Mouse (Mus musculus) left cerebral cortex, postnatal 10 days (tissue): ENCODE measurements at regions not wholly inside any gene's neighbourhood (a gene's known extent, or its start where the extent isn't known, plus 50 kb on each side); places are given as distances from the start of the nearest gene placed in this dataset.
"Not testable (repeated sequence)": the region's sequence is repeated elsewhere in the genome, so short reads cannot be mapped to it uniquely, and the experiment has no call there.

Experiments used
- DNase-seq, 2 experiments: peaks; one replicate each; pipeline ENCODE4 v3.0.0; 2021 to 2022; ENCODE audit warnings: low spot score in 2 of 2, mixed read lengths in 1 of 2; ENCODE audit errors: extremely low spot score in 1 of 2
- intact Hi-C: fragments of 180-260 bp; cut with DNase I; formaldehyde crosslinking; loops from one replicate; pipeline ENCODE4 v1.15.1; 2025

- no peak for DNase-seq
- intact Hi-C loops: no loop called here
These were observed 175.1 kb downstream of the Gxylt1 start for GRCm38 (mm10) chr15:93099840-93100239.

GRCm38 (mm10) chr15:93096335-93096734, 178.6 kb downstream of the Gxylt1 start:
- DNase-seq: no peak
- intact Hi-C loops: no loop called here

GRCm38 (mm10) chr15:93095224-93095623, 179.8 kb downstream of the Gxylt1 start:
- DNase-seq: no peak
- intact Hi-C loops: no loop called here

- intact Hi-C loops: no loop called here
- DNase-seq: no peak
These were observed 180.5 kb downstream of the Gxylt1 start for GRCm38 (mm10) chr15:93094202-93095135.

GRCm38 (mm10) chr15:93091396-93091795, 183.6 kb downstream of the Gxylt1 start:
- intact Hi-C loops: no loop called here
- DNase-seq: no peak

- intact Hi-C loops: no loop called here
- peak in 1 of 2 experiments; percentile 74 for DNase-seq
These were observed 185.6 kb downstream of the Gxylt1 start for GRCm38 (mm10) chr15:93089347-93089746.

- intact Hi-C loops: no loop called here
These were observed 189.9 kb downstream of the Gxylt1 start for GRCm38 (mm10) chr15:93084967-93085617.

GRCm38 (mm10) chr15:93074070-93074469, 200.9 kb downstream of the Gxylt1 start:
- intact Hi-C loops: no loop called here
- no peak for DNase-seq

More at GRCm38 (mm10) chr15:93084967-93085617, 189.9 kb downstream of the Gxylt1 start:
- peak; percentile 29 to 63 for DNase-seq

GRCm38 (mm10) chr15:93062213-93063131, 212.5 kb downstream of the Gxylt1 start:
- DNase-seq: peak in 1 of 2 experiments; percentile 25
- intact Hi-C loops: no loop called here

- intact Hi-C loops: no loop called here
- no peak for DNase-seq
These were observed 221.5 kb downstream of the Gxylt1 start for GRCm38 (mm10) chr15:93053471-93053870.

- DNase-seq: no peak
- intact Hi-C loops: no loop called here
These were observed 247.8 kb downstream of the Gxylt1 start for GRCm38 (mm10) chr15:93027185-93027584.

GRCm38 (mm10) chr15:93026456-93027078, 248.4 kb downstream of the Gxylt1 start:
- intact Hi-C loops: no loop called here
- no peak for DNase-seq

- intact Hi-C loops: no loop called here
- no peak for DNase-seq
These were observed 249.2 kb downstream of the Gxylt1 start for GRCm38 (mm10) chr15:93025791-93026190.

- no peak for DNase-seq
- intact Hi-C loops: no loop called here
These were observed 250.8 kb downstream of the Gxylt1 start for GRCm38 (mm10) chr15:93024171-93024570.

- DNase-seq: peak in 1 of 2 experiments; percentile 44
- intact Hi-C loops: no loop called here
These were observed 263.8 kb downstream of the Gxylt1 start for GRCm38 (mm10) chr15:93011166-93011565.

- no peak for DNase-seq
These were observed 264.4 kb downstream of the Gxylt1 start for GRCm38 (mm10) chr15:93010629-93011028.

GRCm38 (mm10) chr15:93005751-93006231, 269.2 kb downstream of the Gxylt1 start:
- DNase-seq: no peak
- intact Hi-C loops: loop anchor here (10.0 kb wide), 2 partner anchors 189 to 561 kb away; no protein-coding TSS in a partner anchor

More at GRCm38 (mm10) chr15:93010629-93011028, 264.4 kb downstream of the Gxylt1 start:
- intact Hi-C loops: no loop called here

- DNase-seq: not testable (repeated sequence)
- intact Hi-C loops: loop anchor here (10.0 kb wide), 2 partner anchors 190 to 560 kb away; no protein-coding TSS in a partner anchor
These were observed 269.8 kb downstream of the Gxylt1 start for GRCm38 (mm10) chr15:93005186-93005585.
